Mouse (Mus musculus) layer of hippocampus, postnatal 14 days (tissue): ENCODE results near the gene Hes1. TPM values are rescaled to one million over a fixed set of nuclear protein-coding genes. Genes with fewer than 3 reads are reported as not detected.

Experiments used
- DNase-seq, 2 experiments: peaks; one replicate each; pipeline ENCODE4 v3.0.0; 2021 to 2022; ENCODE audit warnings: low spot score in 2 of 2, mixed read lengths in 1 of 2
- total RNA-seq, 2 experiments: library from RNA; stranded (reverse); gene quantifications; 2 replicates each; pipeline ENCODE4 v1.2.3; 2021

The Hes1 gene
- total RNA-seq, 2 experiments from 2014 or later = 12.8 to 18.6 TPM

- no peak for DNase-seq
These were observed 13.3 kb upstream of the Hes1 start for GRCm38 (mm10) chr16:30050767-30051490.

GRCm38 (mm10) chr16:30052271-30052670 is 11.9 kb upstream of the Hes1 start:
- DNase-seq = no peak

- DNase-seq = no peak
These were observed 11.2 kb upstream of the Hes1 start for GRCm38 (mm10) chr16:30052839-30053511.

DNA sequence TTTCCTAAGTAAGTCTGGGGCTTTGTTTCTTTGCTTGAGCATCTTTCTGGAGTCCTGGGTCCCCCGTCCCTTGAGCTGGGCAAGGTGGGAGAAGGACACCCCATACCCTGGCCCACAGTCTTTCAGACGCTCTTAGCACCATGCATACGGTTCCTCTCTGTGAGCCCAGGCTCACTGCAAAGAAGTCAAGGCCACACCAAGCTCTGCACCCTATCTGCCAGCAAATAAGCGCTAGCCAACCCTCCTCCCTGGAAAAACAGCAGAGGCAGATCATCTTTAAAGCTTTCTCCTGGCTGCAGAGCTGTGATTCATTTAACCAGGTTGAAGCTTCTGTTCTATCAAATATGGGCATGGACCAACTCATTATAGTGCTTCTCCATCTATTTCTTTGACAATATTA is 9.6 kb upstream of the Hes1 start:
- no peak for DNase-seq

DNA sequence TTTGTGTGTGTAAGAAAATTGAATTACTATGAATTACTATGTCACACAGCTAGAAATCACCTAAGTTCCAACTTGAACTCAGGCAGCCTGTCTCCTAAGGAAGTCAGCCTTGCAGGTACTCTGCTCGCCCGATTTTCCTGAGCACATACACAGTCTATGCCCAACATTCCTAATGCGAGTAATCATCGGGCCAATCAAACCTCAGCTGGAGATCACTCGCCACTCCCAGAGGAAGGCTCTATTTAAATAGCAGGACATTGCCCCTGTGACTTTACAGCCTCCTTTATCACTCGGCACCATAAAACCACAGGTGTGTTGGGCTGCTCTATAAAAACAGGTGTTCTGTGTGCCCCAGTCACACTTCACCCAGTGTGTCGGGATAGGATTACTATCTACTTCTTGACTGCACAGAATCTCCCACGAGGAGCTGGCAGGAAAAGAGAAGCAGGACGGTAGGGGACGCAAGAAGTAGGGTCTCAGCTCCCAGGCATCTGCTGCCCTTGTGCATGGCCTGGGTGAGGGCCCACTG is 8.8 kb upstream of the Hes1 start:
- DNase-seq = no peak

DNA sequence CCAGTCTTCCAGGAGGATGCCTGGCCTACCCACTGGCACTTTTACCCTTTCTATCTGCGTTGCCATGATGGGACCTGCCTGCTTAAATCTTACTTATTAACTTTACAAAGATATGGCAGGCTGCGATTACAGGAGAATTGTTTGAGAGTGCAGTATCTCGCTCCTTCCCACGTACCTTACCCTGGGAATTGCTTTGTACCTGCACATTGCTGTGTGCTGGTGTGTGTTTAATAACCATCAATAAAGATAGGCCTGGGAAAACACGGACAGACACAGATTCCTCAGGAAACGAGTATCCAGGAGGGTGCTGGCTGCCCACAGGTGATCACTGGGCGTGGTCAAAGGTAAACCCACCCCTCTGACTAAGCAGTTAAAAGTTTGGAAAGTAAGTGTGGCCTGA is 8.3 kb upstream of the Hes1 start:
- no peak for DNase-seq

DNA sequence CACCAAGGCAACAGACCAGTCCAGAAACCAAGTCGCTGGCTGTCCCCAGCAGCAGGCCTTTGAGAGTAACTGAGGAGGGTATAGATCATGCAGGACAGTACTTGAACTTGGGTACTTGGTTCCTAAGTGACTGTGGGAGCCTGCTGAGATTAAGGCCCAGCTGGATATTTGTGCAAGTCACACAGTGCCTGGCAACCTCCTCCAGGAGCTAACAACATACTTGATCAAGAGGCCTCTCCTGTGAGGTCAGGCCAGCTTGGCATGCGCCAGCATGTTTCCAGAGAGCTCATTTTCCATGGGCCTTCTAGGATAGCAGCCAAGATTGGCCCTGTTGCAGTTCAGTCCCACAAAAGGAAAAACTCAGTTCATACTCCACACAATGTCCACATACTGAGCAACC is 7.3 kb upstream of the Hes1 start:
- DNase-seq = no peak

DNA sequence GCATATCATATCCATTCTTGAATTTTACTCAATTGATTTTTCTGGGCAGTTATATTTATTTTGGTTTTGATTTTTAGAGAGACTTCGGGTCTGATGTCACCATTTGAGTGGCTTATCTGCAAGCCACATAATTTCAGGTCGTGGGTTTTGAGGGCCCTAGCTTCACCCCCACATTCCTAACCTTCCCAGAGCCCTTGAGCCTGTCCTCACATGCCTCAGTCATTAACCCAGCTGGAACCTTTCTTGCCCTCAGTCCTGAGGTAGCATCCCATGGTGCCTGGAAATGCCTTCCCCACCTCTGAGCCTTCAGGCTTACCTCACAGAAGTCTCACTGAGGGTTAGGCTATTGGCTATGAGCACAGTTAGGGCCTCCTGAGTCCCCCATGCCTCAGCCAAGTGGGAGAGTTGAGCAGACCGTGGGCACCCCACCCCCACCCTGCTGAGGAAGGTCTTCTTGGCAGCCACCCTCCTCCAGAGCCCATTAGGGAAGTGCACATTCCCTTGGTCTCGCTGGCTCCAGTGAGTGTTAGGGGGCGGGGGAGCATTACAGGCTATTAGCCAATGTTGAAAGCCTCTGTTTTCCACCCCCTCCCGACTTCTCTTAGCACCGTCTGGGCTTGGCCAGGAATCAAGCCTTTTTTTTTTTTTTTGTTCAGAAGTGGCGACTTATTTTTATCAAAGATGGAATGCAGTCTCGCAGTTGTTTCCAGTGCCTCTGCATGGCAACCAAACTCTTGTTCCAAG is 5.0 kb upstream of the Hes1 start:
- DNase-seq = peak; percentile 32 to 56

DNA sequence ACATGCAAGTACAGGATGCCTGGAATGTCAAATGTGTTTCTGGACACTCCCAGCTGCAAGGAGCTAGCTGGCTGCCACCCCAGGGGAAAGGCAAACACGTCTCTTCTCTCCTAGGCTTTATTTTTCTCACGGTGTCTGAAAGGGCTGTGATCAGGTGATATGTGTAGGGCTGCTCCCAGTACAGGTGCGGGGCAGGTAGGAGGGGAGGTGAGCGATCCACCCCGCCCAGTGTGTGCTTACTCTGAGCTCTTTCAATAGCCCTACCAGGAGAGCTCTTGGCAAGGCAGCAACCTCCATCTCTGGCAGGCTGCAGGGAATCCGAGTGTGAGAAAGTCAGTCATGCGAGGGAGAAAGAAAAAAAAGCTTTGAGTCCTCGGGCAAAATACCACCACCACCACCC is 3.8 kb upstream of the Hes1 start:
- DNase-seq = no peak

DNA sequence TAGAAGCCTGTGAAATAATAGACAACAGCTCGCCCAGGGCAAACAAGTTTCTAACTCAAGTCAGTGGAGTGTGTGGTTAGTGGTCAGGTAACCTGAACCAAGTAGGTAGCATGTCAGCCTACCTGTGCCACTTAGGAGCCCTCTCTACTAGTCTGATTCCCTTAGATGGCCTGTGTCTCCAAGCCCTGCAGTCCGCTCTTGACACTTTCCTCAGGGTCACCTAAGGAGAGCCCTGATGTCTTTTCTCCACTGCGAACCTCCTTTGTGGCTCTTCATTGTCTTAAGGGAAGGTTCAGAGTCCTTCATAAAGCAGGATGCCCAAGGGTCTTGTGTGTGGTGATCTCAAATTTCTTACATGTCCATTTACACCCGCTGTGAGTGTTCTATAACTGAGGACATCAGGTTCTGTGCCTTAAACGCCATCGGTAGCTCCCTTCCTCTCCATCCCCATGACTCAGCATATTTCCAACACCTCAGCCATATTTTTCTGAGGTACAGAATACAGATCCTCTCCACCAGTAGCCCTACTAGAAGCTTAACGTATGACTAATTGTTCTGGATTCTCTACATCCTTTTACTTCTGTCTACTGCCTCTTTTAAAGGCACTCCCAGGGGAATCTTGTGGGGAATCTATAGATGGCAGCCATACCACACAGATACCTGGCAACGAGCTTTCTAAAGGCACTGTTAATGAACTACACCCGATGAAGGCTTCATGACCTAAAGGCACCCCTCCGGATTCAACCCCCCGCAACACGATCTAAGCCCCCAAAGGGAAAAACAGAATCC is 1.7 kb upstream of the Hes1 start:
- DNase-seq = no peak

GRCm38 (mm10) chr16:30063121-30063881 is 883 bp upstream of the Hes1 start:
- DNase-seq = peak; percentile 47 to 56

GRCm38 (mm10) chr16:30064613-30065012 is 429 bp downstream of the Hes1 start:
- DNase-seq = no peak

DNA sequence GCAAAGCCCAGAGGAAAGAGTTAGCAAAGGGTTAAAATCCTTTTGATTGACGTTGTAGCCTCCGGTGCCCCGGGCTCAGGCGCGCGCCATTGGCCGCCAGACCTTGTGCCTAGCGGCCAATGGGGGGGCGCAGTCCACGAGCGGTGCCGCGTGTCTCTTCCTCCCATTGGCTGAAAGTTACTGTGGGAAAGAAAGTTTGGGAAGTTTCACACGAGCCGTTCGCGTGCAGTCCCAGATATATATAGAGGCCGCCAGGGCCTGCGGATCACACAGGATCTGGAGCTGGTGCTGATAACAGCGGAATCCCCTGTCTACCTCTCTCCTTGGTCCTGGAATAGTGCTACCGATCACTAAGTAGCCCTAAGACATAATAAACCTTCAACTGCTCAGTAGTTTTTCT is 893 bp downstream of the Hes1 start:
- DNase-seq = peak; percentile 78 to 89

- DNase-seq = no peak
These were observed 1.5 kb downstream of the Hes1 start for GRCm38 (mm10) chr16:30065537-30066183.

GRCm38 (mm10) chr16:30066184-30066851 is 2.1 kb downstream of the Hes1 start:
- DNase-seq = peak; percentile 36 to 43

- peak; percentile 83 to 85 for DNase-seq
These were observed 2.7 kb downstream of the Hes1 start for GRCm38 (mm10) chr16:30066852-30067301.

DNA sequence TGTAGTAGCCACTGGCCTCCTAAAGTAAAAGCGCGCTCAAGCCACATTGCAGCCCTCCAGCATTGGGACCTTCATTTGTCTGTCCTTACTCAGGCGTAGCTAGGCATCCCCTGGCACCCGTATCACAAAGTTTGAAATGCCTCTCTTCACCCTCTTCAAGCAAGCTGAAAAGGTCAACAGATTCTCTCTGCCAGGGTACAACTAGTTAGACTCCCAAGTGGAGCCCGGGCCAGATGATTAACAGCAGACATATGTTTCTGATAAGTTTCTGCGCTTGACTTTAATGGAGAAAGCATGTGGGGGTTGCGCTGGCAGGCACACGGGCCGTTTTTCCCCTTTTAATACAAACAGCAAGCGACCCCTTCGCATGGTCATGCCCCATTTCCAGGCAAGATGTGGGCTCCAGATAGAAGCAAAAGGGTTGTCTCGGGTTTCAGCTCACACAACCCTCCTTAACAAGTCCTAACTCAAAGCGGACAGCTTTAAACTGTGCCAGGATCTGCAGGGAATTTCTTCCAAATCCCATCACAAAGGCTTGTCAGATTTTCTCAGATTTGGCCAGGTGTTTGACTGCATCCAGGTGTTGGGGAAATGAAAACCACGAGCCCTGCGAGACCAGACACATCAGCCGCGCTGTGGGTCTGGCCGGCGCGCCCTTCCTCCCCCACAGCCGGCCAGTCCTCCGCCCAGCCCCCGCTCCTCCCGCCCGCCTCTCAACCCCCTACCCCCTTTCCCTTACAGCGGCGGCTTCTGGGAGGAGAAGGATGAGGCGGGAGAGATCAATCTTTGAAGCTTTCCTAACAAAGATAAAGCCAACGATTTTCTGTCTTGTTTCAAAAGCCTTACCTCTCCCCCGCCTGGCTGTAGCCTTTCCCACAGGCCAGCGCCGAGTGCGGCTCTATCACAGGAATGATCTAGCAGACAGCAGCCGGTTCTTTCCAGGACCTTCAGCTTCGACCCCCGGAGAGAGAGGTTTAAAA is 4.1 kb downstream of the Hes1 start:
- DNase-seq = no peak

DNA sequence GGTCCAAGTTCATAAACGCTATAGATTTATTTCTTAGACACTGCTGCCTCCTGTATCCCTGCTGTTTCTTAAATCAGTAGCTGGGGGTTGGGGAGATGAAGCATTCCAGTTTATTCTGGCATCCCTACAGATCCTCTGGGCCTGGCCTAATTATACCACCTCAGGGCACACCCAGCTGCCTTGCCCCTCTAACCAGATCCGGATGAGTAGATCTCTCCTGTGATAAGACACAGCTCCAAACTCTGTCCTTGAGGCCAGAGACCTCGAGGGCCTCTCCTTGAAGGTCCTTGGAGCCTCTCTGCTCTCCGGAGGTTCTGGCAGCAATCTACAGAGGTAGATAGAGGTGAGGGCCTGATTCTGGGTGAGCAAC is 5.4 kb downstream of the Hes1 start:
- DNase-seq = no peak
